15 mouse cellular contexts compared by ENCODE assay signal in genomic region chr4:107025369-107025768, GRCm38 (mm10).
"Had no signal": no experiment of that assay in that cellular context is flagged by ENCODE, and none has a peak within 500 bp of the region (broad histone marks: within the 10 kb centered on the region; RNA-seq: fewer than 3 reads in every experiment).

No protein-coding gene starts in this region.

- H3K4me2 ChIP-seq: limb, embryonic 15.5 days; liver, embryonic 12.5 days; lung, embryonic 14.5 days; midbrain, embryonic 11.5 days; stomach, embryonic 15.5 days had no signal

- ATAC-seq: liver, embryonic 12.5 days had no signal

- H3K9ac ChIP-seq: limb, embryonic 15.5 days; liver, embryonic 12.5 days; lung, embryonic 14.5 days; stomach, embryonic 15.5 days had no signal

- H3K9me3 ChIP-seq: limb, embryonic 15.5 days; liver, embryonic 12.5 days; megakaryocyte, embryonic 14.5 days; stomach, embryonic 15.5 days had no signal

- H3K27me3 ChIP-seq: limb, embryonic 15.5 days; liver, embryonic 12.5 days; megakaryocyte, embryonic 14.5 days; stomach, embryonic 15.5 days had no signal

- H3K27ac ChIP-seq: limb, embryonic 15.5 days; liver, embryonic 12.5 days; macrophage; stomach, embryonic 15.5 days had no signal

- H3K36me3 ChIP-seq: stomach, embryonic 15.5 days had no signal

- H3K4me3 ChIP-seq: limb, embryonic 15.5 days; liver, embryonic 12.5 days; megakaryocyte, embryonic 14.5 days; stomach, embryonic 15.5 days had no signal

- DNase-seq: kidney, adult 8-10 months; kidney, postnatal 25 days; layer of hippocampus, adult 9-11 months; layer of hippocampus, postnatal 36 days; lung, embryonic 14.5 days; lung, postnatal 10 days; right cerebral cortex, postnatal 14 days; thymus, adult 2 months; thymus, postnatal 25 days had no signal
